Mouse (Mus musculus): ENCODE results near the gene Prima1. TPM values are rescaled to one million over a fixed set of nuclear protein-coding genes. Genes with fewer than 3 reads are reported as not detected.

Gene Prima1
- total and polyA plus RNA-seq, 3 experiments, result not detected

DNA sequence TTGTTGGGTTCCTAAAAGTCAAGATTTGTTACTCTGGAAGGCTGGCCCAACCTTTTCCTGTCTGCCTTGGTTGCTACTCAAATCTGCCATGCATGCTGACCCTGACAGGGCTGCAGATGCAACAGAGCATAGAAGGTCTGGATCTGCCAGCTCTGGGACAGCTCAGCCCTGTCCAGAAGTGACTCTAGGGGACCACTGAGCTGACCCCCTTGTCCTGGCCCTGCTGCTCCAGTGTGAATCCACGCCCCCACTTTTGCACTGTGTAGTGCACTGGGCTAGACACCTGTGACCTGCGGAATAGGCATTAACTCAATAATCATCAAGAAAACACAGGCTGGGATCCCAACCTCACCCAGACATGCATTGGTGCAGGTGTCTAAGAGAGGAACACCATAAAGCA lies 27.2 kb downstream of the Prima1 start:
- no peaks in the 10 kb centered on the region for H3K36me3 ChIP-seq (ENCODE audit: control insufficient read depth in 1 of 2, insufficient read depth in 2 of 2, low read length in 2 of 2)
- H3K9me3 ChIP-seq (replicated peaks; ENCODE audit: insufficient read depth, low read length), result no peaks in the 10 kb centered on the region
- H3K9ac ChIP-seq (ENCODE audit: control insufficient read depth, low read depth, low read length, poor library complexity, severe bottlenecking), result no peak overlapping the region
- TF ChIP-seq RAD21 (IDR thresholded peaks at IDR 0.05; ENCODE audit: low read depth, low read length), result no peak
- no peak for TF ChIP-seq MAX (IDR thresholded peaks at IDR 0.05; ENCODE audit: low read length)
- no peaks in the 10 kb centered on the region for H3K79me2 ChIP-seq (ENCODE audit: control insufficient read depth, insufficient read depth, low read length, poor library complexity)
- no peaks in the 10 kb centered on the region for H3K27me3 ChIP-seq (ENCODE audit: control insufficient read depth in 1 of 2, insufficient read depth in 2 of 2, low read length in 2 of 2)
- no peak for DNase-seq (ENCODE audit: low read depth, low spot score)
- no peaks in the 10 kb centered on the region for H3K4me1 ChIP-seq (ENCODE audit: control insufficient read depth in 1 of 2, insufficient read depth in 2 of 2, low read length in 2 of 2)
- H3K4me3 ChIP-seq (ENCODE audit: control insufficient read depth in 1 of 2, insufficient read depth in 1 of 2, low read depth in 2 of 2, low read length in 2 of 2), result no peak overlapping the region
- H3K27ac ChIP-seq (ENCODE audit: control insufficient read depth, low read depth, low read length), result no peak overlapping the region

DNA sequence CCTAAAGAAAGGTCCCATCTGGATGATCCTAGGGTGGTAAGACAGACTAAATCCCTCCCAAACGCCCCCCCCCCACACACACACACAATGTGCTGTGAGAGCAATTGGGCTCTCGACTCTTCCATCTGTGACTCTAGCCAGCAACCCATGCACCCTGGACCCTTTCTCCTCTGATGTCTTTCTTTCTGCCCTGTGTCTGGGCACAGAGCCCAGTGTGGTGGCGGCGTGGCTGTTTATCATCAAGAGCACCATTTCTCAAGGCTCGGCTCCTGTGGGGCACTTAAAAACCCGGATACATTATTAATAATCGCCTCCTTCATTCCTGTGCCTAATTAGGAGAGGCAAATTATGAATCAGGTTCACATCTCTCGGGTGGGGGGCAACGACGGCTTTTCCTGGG lies 27.7 kb downstream of the Prima1 start:
- Histone ChIP-seq H3K4me3 (ENCODE audit: control insufficient read depth in 1 of 2, insufficient read depth in 1 of 2, low read depth in 2 of 2, low read length in 2 of 2) (no peak overlapping the region), H3K36me3 (ENCODE audit: control insufficient read depth in 1 of 2, insufficient read depth in 2 of 2, low read length in 2 of 2) (no peaks in the 10 kb centered on the region), H3K9me3 (replicated peaks; ENCODE audit: insufficient read depth, low read length) (no peaks in the 10 kb centered on the region), H3K27ac (ENCODE audit: control insufficient read depth, low read depth, low read length) (no peak overlapping the region), H3K79me2 (ENCODE audit: control insufficient read depth, insufficient read depth, low read length, poor library complexity) (no peaks in the 10 kb centered on the region), H3K4me1 (ENCODE audit: control insufficient read depth in 1 of 2, insufficient read depth in 2 of 2, low read length in 2 of 2) (no peaks in the 10 kb centered on the region), H3K9ac (ENCODE audit: control insufficient read depth, low read depth, low read length, poor library complexity, severe bottlenecking) (no peak overlapping the region), H3K27me3 (ENCODE audit: control insufficient read depth in 1 of 2, insufficient read depth in 2 of 2, low read length in 2 of 2) (no peaks in the 10 kb centered on the region)
- no peak for DNase-seq (ENCODE audit: low read depth, low spot score)
- TF ChIP-seq GATA1 (IDR thresholded peaks at IDR 0.05; ENCODE audit: low read depth, low read length), result no peak
- no peak for TF ChIP-seq E2F4 (IDR thresholded peaks at IDR 0.05; ENCODE audit: borderline replicate concordance, low read depth, low read length)
- no peak for TF ChIP-seq TBP (IDR thresholded peaks at IDR 0.05; ENCODE audit: low read depth, low read length)
- no peak for TF ChIP-seq JUND (IDR thresholded peaks at IDR 0.05; ENCODE audit: low read depth, low read length)
- TF ChIP-seq POLR2AphosphoS2 (IDR thresholded peaks at IDR 0.05; ENCODE audit: low read length), result no peak

DNA sequence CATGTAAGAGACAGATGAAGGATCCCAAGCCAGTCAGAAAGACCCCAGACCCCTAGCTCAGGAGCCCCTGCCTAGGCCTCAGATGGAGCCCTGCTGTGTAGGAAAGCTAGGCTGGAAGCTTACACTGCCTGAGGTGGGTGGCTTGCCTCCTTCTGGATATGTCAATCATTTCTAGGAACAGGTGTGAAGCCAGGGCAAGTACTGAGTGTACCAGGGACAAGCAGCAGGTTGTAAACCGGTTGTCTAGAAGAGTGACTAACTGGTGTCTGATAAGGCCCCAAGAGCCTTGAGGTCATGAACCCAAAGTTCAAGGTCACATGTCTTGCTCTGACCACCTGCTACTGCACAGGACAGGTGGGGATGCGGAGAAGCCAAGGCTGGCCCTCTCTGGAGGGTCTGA lies 28.4 kb downstream of the Prima1 start:
- Histone ChIP-seq H3K9me3 (replicated peaks; ENCODE audit: insufficient read depth, low read length) (no peaks in the 10 kb centered on the region), H3K79me2 (ENCODE audit: control insufficient read depth, insufficient read depth, low read length, poor library complexity) (no peaks in the 10 kb centered on the region), H3K4me3 (ENCODE audit: control insufficient read depth in 1 of 2, insufficient read depth in 1 of 2, low read depth in 2 of 2, low read length in 2 of 2) (no peak overlapping the region), H3K27me3 (ENCODE audit: control insufficient read depth in 1 of 2, insufficient read depth in 2 of 2, low read length in 2 of 2) (no peaks in the 10 kb centered on the region), H3K4me1 (ENCODE audit: control insufficient read depth in 1 of 2, insufficient read depth in 2 of 2, low read length in 2 of 2) (no peaks in the 10 kb centered on the region), H3K27ac (ENCODE audit: control insufficient read depth, low read depth, low read length) (no peak overlapping the region), H3K9ac (ENCODE audit: control insufficient read depth, low read depth, low read length, poor library complexity, severe bottlenecking) (no peak overlapping the region), H3K36me3 (ENCODE audit: control insufficient read depth in 1 of 2, insufficient read depth in 2 of 2, low read length in 2 of 2) (no peaks in the 10 kb centered on the region)
- TF ChIP-seq MXI1 (IDR thresholded peaks at IDR 0.05; ENCODE audit: low read depth, low read length), result no peak
- TF ChIP-seq POLR2AphosphoS5 (IDR thresholded peaks at IDR 0.05; ENCODE audit: borderline replicate concordance, low read depth, low read length), result no peak
- no peak for TF ChIP-seq MYB (IDR thresholded peaks at IDR 0.05; ENCODE audit: low read depth, low read length)
- no peak for TF ChIP-seq ZNF384 (IDR thresholded peaks at IDR 0.05; ENCODE audit: low read depth, low read length)
- TF ChIP-seq TAL1 (IDR thresholded peaks at IDR 0.05; ENCODE audit: low read length), result no peak
- TF ChIP-seq CHD2 (IDR thresholded peaks at IDR 0.05; ENCODE audit: low read length), result no peak
- TF ChIP-seq ZKSCAN1 (IDR thresholded peaks at IDR 0.05; ENCODE audit: low read depth, low read length), result no peak
- TF ChIP-seq ETS1 (IDR thresholded peaks at IDR 0.05; ENCODE audit: low read depth, low read length), result no peak
- TF ChIP-seq UBTF (IDR thresholded peaks at IDR 0.05; ENCODE audit: borderline replicate concordance, insufficient read depth, low read depth, low read length), result no peak
- TF ChIP-seq TBP (IDR thresholded peaks at IDR 0.05; ENCODE audit: low read depth, low read length), result no peak
- TF ChIP-seq GATA1 (IDR thresholded peaks at IDR 0.05; ENCODE audit: low read depth, low read length), result no peak
- no peak for TF ChIP-seq SIN3A (IDR thresholded peaks at IDR 0.05; ENCODE audit: low read length)
- TF ChIP-seq CHD1 (IDR thresholded peaks at IDR 0.05; ENCODE audit: low read depth, low read length), result no peak
- no peak for TF ChIP-seq MAZ (IDR thresholded peaks at IDR 0.05; ENCODE audit: low read depth, low read length)
- TF ChIP-seq ZMIZ1 (IDR thresholded peaks at IDR 0.05; ENCODE audit: low read depth, low read length), result no peak
- no peak for TF ChIP-seq EP300 (IDR thresholded peaks at IDR 0.05; ENCODE audit: low read depth in 1 of 2, low read length in 2 of 2)
- TF ChIP-seq RCOR1 (IDR thresholded peaks at IDR 0.05; ENCODE audit: low read depth, low read length), result no peak
- no peak for DNase-seq (ENCODE audit: low read depth, low spot score)
